Mouse (Mus musculus): ENCODE measurements around the gene Herc6. TPM values are rescaled to one million over a fixed set of nuclear protein-coding genes. Genes with fewer than 3 reads are reported as not detected.

Herc6 gene
- total RNA-seq, 1 experiment from 2014 or later = 19.4 TPM

GRCm38 (mm10) chr6:57567630-57568029, 13.2 kb upstream of the Herc6 start:
- ATAC-seq (replicated peaks; ENCODE audit: insufficient number of reproducible peaks, low FRiP score, low TSS enrichment, poor library complexity, severe bottlenecking) = no peak

- ATAC-seq (replicated peaks; ENCODE audit: insufficient number of reproducible peaks, low FRiP score, low TSS enrichment, poor library complexity, severe bottlenecking) = peak; percentile 43; the same call in 1 of the 2 replicates
Measured at GRCm38 (mm10) chr6:57570170-57570974, 10.4 kb upstream of the Herc6 start.

DNA sequence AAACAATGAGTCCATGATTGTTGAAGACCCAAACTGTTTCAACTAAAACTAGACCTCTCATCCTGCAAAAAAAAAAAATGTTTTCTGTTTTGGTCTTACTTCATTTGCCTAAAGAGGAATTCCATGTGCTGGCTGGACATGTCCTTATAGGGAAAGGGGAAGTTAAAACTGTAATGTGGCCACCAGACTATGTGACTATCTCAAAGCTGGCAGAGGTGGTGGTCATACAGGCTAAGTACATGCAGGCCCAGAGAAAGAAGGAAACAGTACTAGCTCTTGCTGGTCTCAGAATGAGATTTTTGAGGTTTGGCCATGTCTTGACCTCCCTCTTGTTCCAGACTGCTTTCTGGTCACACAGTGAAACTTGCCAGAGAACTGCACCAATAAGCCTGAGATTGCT, 9.2 kb upstream of the Herc6 start:
- ATAC-seq (replicated peaks; ENCODE audit: insufficient number of reproducible peaks, low FRiP score, low TSS enrichment, poor library complexity, severe bottlenecking) = no peak

DNA sequence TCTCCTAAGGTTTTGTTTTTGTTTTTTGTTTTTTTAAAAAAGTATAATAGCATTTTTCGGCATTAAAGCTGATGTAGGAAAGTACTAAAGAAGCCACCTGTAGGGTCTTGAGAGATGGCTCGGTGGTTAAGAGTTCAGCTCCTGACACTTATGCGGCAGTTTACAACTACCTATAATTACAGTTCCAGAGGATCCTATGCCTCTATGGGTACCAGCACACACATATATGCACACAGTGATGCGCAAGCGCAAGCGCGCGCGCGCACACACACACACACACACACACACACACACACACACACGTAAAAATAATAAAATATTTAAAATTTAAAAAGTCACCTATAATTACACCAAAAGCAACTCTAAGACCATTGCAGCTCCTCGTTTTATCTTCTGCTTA, 795 bp downstream of the Herc6 start:
- ATAC-seq (replicated peaks; ENCODE audit: insufficient number of reproducible peaks, low FRiP score, low TSS enrichment, poor library complexity, severe bottlenecking) = no peak

DNA sequence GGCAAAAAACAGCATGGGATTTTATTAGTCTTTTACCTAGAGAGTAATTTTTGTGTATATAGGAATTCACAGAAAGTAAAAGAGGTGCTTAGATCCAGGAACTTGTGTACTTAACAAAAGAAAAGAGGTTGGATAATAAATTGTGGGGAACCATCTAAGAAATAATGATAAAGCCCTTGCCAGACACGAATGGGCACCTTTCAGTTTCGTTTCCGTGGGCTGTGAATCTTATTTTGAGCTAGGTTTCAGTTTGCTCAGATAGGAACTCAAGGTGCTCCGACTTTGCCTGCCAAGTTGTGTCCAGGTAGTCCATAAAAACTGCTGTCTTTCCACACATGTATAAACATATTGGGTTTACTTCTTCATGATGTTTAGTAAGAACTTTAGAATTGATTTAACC, 1.6 kb downstream of the Herc6 start:
- ATAC-seq (replicated peaks; ENCODE audit: insufficient number of reproducible peaks, low FRiP score, low TSS enrichment, poor library complexity, severe bottlenecking) = no peak

GRCm38 (mm10) chr6:57605546-57606307, 24.9 kb downstream of the Herc6 start:
- no peak for ATAC-seq (replicated peaks; ENCODE audit: insufficient number of reproducible peaks, low FRiP score, low TSS enrichment, poor library complexity, severe bottlenecking)

GRCm38 (mm10) chr6:57607999-57608398, 27.2 kb downstream of the Herc6 start:
- no peak for ATAC-seq (replicated peaks; ENCODE audit: insufficient number of reproducible peaks, low FRiP score, low TSS enrichment, poor library complexity, severe bottlenecking)

GRCm38 (mm10) chr6:57609631-57610030, 28.8 kb downstream of the Herc6 start:
- no peak for ATAC-seq (replicated peaks; ENCODE audit: insufficient number of reproducible peaks, low FRiP score, low TSS enrichment, poor library complexity, severe bottlenecking)

DNA sequence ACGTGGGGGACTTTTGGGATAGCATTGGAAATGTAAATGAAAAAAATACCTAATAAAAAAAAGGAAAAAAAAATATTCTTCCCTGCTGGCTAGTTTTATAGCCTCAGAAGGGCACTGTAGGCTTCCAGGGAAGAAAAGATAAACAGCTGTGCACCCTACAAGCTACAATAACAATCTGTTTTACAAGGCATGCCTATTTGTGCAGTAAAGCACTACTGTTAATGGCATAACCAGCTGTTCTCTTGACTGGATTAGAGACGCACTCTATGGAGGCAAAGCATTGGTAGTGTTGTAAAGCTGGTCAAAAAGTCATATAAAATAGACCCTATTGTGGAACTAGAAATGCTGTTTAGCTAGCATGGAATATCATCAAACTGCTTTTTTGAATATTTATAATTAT, 35.0 kb downstream of the Herc6 start:
- ATAC-seq (replicated peaks; ENCODE audit: insufficient number of reproducible peaks, low FRiP score, low TSS enrichment, poor library complexity, severe bottlenecking) = no peak

DNA sequence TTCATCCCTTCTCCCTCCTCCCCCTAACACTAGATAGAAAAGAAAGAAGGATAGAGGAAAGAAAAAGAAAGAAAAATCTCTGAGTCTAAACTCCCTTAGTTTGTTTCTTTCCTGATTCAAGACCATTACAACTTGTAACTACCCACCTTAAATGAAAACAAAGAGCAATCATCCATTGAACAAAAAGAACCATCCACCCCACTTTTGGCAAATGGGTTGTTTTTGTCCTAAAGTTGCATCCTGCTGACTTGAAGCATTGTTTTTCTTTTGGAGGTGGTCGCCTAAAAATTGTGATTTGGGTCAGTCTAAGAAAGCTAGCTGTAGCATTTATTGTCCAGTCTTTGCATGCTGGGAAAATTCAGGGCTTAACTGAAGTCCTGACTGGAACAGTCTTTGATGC, 58.7 kb downstream of the Herc6 start:
- ATAC-seq (replicated peaks; ENCODE audit: insufficient number of reproducible peaks, low FRiP score, low TSS enrichment, poor library complexity, severe bottlenecking) = no peak

- ATAC-seq (replicated peaks; ENCODE audit: insufficient number of reproducible peaks, low FRiP score, low TSS enrichment, poor library complexity, severe bottlenecking) = 0 out of 2 replicates have a peak, but pooled peaks have one; percentile 50
Measured at GRCm38 (mm10) chr6:57641789-57642188, 61.0 kb downstream of the Herc6 start.

- ATAC-seq (replicated peaks; ENCODE audit: insufficient number of reproducible peaks, low FRiP score, low TSS enrichment, poor library complexity, severe bottlenecking) = no peak
Measured at GRCm38 (mm10) chr6:57647256-57647655, 66.5 kb downstream of the Herc6 start.

DNA sequence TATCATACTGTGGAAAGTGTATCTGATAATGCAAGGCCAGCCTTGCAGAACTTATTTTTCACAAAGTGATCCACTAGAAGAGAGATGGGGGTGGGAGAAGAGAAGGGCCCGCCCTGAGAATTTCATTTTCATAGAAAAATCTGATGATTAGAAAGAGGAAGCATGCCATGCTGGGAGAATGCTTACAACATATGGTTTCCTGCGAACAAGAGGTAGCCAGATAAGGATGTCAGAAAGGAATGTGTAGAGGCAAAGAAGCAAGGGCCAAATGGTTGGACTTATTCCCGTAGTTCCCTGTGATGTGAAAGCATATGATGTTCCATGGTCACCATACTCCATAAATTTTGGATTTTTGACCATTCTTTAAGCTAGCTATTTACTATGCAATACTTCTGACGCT, 80.5 kb downstream of the Herc6 start:
- ATAC-seq (replicated peaks; ENCODE audit: insufficient number of reproducible peaks, low FRiP score, low TSS enrichment, poor library complexity, severe bottlenecking) = no peak

GRCm38 (mm10) chr6:57684156-57684555, 103.4 kb downstream of the Herc6 start:
- no peak for ATAC-seq (replicated peaks; ENCODE audit: insufficient number of reproducible peaks, low FRiP score, low TSS enrichment, poor library complexity, severe bottlenecking)

GRCm38 (mm10) chr6:57691467-57692261, 110.9 kb downstream of the Herc6 start, which contains the start of gene Pyurf:
Gene Pyurf (minus strand): TSS chr6:57692078.
- peak; percentile 89 for ATAC-seq (replicated peaks; ENCODE audit: insufficient number of reproducible peaks, low FRiP score, low TSS enrichment, poor library complexity, severe bottlenecking)

- ATAC-seq (replicated peaks; ENCODE audit: insufficient number of reproducible peaks, low FRiP score, low TSS enrichment, poor library complexity, severe bottlenecking) = no peak
Measured at GRCm38 (mm10) chr6:57693116-57693515, 112.3 kb downstream of the Herc6 start.

- no peak for ATAC-seq (replicated peaks; ENCODE audit: insufficient number of reproducible peaks, low FRiP score, low TSS enrichment, poor library complexity, severe bottlenecking)
Measured at GRCm38 (mm10) chr6:57701686-57702085, 120.9 kb downstream of the Herc6 start.

GRCm38 (mm10) chr6:57702376-57702742, 121.6 kb downstream of the Herc6 start, which contains the start of gene Lancl2:
Gene Lancl2 (plus strand): TSS chr6:57702540.
- peak; percentile 13; the same call in 1 of the 2 replicates for ATAC-seq (replicated peaks; ENCODE audit: insufficient number of reproducible peaks, low FRiP score, low TSS enrichment, poor library complexity, severe bottlenecking)

Data from monocyte, adult 5-6 weeks (primary cell).